Mouse (Mus musculus): ENCODE results near the gene Drd4. TPM values are rescaled to one million over a fixed set of nuclear protein-coding genes. Genes with fewer than 3 reads are reported as not detected.

Gene Drd4
- polyA plus RNA-seq, 2 experiments = not detected

DNA sequence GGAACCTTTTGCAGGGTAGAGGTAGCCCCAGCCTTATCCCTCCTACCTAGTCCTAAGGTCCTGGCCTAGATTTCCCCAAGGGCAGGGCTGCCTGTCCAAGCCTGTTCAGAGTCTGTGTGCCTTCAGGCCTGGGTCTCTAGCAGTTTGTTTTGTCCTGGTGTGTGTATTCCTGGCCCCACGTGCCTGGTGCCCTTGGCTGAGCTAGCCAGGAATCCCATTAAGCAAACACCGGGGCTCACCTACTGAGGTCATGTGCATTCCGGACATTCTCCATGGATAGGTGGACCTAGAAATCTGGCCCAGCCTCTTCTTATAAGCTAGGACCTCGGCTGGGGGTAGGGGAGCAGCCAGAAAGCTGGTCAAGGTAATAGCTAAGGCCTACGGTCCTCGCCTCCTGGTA lies 48.7 kb downstream of the Drd4 start:
- no peak overlapping the region for H3K27ac ChIP-seq
- peak overlapping the region; percentile 16; the same call in 1 of the 2 replicates for H3K4me2 ChIP-seq (ENCODE audit: low read depth)
- H3K36me3 ChIP-seq (replicated peaks; ENCODE audit: control insufficient read depth, insufficient read depth, low read depth) = no peaks in the 10 kb centered on the region
- ATAC-seq (ENCODE audit: insufficient read depth) (peak; percentile 51), DNase-seq (ENCODE audit: low read depth in 3 of 3, low spot score in 3 of 3) (no peak)
- no peaks in the 10 kb centered on the region for H3K27me3 ChIP-seq (ENCODE audit: control insufficient read depth, insufficient read depth, low read length)
- no peak overlapping the region for H3K4me3 ChIP-seq (ENCODE audit: insufficient read depth in 1 of 2, low read depth in 2 of 2, low read length in 2 of 2)
- no peak overlapping the region for H3K9ac ChIP-seq (replicated peaks)
- H3K4me1 ChIP-seq (replicated peaks; ENCODE audit: control insufficient read depth in 2 of 2, insufficient read depth in 2 of 2, low read length in 1 of 2) = peaks cover 8 to 14% of the 10 kb centered on the region in 2 experiments
- TF ChIP-seq CTCF (IDR thresholded peaks at IDR 0.05; ENCODE audit: low read depth) = no peak
- no peak for TF ChIP-seq EP300 (IDR thresholded peaks at IDR 0.05; ENCODE audit: low read depth)
- H3K9me3 ChIP-seq (ENCODE audit: control insufficient read depth, low read length) = no peaks in the 10 kb centered on the region
- WGBS (ENCODE audit: insufficient replicate concordance) = 65% methylated on average over 6 of the region's 6 CpGs

DNA sequence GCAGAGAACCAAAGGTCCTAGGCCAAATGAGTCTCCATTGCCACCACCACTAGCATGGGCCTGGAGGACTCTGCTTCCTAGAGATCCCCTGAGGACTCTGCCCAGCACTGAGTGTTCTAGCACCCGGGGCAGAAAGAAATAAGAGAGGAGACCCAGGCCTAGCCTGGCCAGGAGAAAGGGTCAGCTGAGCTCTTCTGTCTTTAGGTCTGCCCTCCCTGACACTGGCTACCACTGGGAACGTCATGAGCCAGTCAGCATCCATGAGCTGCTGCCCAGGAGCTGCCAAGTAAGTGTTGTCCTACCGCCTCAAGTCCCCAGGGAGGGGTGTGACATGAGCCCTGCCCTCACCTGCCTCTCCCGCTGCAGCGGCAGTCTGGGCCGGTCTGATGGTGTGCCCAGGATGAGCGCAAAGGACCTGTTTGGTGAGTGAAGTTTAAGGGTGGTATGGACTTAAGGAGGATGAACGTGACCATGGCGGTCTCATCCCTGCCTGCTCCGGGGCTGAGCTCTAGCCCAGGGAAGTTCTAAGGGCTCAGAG lies 50.0 kb downstream of the Drd4 start:
- no peak for TF ChIP-seq CTCF (IDR thresholded peaks at IDR 0.05; ENCODE audit: low read depth)
- no peak for TF ChIP-seq EP300 (IDR thresholded peaks at IDR 0.05; ENCODE audit: low read depth)
- Histone ChIP-seq H3K4me1 (replicated peaks; ENCODE audit: control insufficient read depth in 2 of 2, insufficient read depth in 2 of 2, low read length in 1 of 2) (peaks cover 8 to 14% of the 10 kb centered on the region in 2 experiments), H3K27me3 (ENCODE audit: control insufficient read depth, insufficient read depth, low read length) (no peaks in the 10 kb centered on the region), H3K36me3 (replicated peaks; ENCODE audit: control insufficient read depth, insufficient read depth, low read depth) (no peaks in the 10 kb centered on the region), H3K9ac (replicated peaks) (no peak overlapping the region), H3K27ac (no peak overlapping the region), H3K4me2 (ENCODE audit: low read depth) (no peak overlapping the region), H3K4me3 (ENCODE audit: insufficient read depth in 1 of 2, low read depth in 2 of 2, low read length in 2 of 2) (no peak overlapping the region), H3K9me3 (ENCODE audit: control insufficient read depth, low read length) (no peaks in the 10 kb centered on the region)
- ATAC-seq (ENCODE audit: insufficient read depth) = no peak
- 68% methylated on average over 10 of the region's 10 CpGs for WGBS (ENCODE audit: insufficient replicate concordance)
- no peak for DNase-seq (ENCODE audit: low read depth in 3 of 3, low spot score in 3 of 3)

DNA sequence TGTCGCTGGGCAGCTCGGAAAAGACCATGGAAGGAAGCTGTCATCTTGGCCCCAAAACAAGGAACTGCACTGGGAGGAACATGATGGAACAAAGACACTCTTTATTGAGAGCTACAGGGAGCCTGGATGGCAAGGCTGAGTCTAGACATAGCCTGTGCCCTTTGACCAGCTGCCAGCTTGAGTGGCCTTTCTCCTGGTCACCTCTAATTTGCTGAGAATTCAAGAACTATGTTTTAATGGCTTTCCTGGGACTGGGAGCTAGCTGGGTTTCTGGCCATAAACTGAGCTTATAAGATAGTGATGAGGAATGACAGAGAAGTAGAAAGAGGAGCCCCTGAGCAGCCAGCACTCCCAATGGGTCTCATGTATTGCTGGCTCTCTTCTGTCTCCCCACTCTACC lies 51.4 kb downstream of the Drd4 start:
- no peak for TF ChIP-seq CTCF (IDR thresholded peaks at IDR 0.05; ENCODE audit: low read depth)
- no peak for TF ChIP-seq EP300 (IDR thresholded peaks at IDR 0.05; ENCODE audit: low read depth)
- no peak overlapping the region for H3K9ac ChIP-seq (replicated peaks)
- H3K27me3 ChIP-seq (ENCODE audit: control insufficient read depth, insufficient read depth, low read length) = no peaks in the 10 kb centered on the region
- DNase-seq (ENCODE audit: low read depth in 3 of 3, low spot score in 3 of 3) (no peak), ATAC-seq (ENCODE audit: insufficient read depth) (no peak)
- H3K4me3 ChIP-seq (ENCODE audit: insufficient read depth in 1 of 2, low read depth in 2 of 2, low read length in 2 of 2) = no peak overlapping the region
- H3K4me1 ChIP-seq (replicated peaks; ENCODE audit: control insufficient read depth in 2 of 2, insufficient read depth in 2 of 2, low read length in 1 of 2) = peaks cover 7 to 10% of the 10 kb centered on the region in 2 experiments
- H3K36me3 ChIP-seq (replicated peaks; ENCODE audit: control insufficient read depth, insufficient read depth, low read depth) = no peaks in the 10 kb centered on the region
- no peak overlapping the region for H3K4me2 ChIP-seq (ENCODE audit: low read depth)
- WGBS (ENCODE audit: insufficient replicate concordance) = 59% methylated on average over 2 of the region's 2 CpGs
- H3K9me3 ChIP-seq (ENCODE audit: control insufficient read depth, low read length) = no peaks in the 10 kb centered on the region
- H3K27ac ChIP-seq = no peak overlapping the region

DNA sequence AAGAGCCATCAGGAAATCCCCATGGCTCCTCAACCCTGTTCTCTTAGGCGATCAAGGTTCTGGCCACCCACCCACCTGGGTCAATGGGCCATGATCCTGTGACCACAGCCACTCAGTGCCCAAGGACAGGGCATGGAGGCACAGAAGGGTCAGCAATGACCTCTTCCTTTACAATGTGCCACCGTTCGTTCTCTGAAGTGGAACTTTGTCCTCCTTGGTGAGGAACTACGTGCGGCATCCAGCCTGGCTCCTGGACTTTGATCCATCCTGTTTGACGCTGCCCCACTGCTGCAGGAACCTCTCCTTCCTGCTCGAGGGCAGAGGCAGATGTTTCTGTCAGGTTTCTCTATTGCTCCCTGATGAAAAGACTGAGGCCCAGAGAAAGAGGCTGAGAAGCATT lies 51.9 kb downstream of the Drd4 start:
- Histone ChIP-seq H3K4me1 (replicated peaks; ENCODE audit: control insufficient read depth in 2 of 2, insufficient read depth in 2 of 2, low read length in 1 of 2) (peaks cover 2 to 7% of the 10 kb centered on the region in 2 experiments; a peak in 3 of 4 replicates), H3K4me3 (ENCODE audit: insufficient read depth in 1 of 2, low read depth in 2 of 2, low read length in 2 of 2) (no peak overlapping the region), H3K27me3 (ENCODE audit: control insufficient read depth, insufficient read depth, low read length) (no peaks in the 10 kb centered on the region), H3K27ac (no peak overlapping the region), H3K9me3 (ENCODE audit: control insufficient read depth, low read length) (no peaks in the 10 kb centered on the region), H3K36me3 (replicated peaks; ENCODE audit: control insufficient read depth, insufficient read depth, low read depth) (no peaks in the 10 kb centered on the region), H3K4me2 (ENCODE audit: low read depth) (no peak overlapping the region), H3K9ac (replicated peaks) (no peak overlapping the region)
- WGBS (ENCODE audit: insufficient replicate concordance) = 51% methylated on average over 7 of the region's 7 CpGs
- ATAC-seq (ENCODE audit: insufficient read depth) (no peak), DNase-seq (ENCODE audit: low read depth in 3 of 3, low spot score in 3 of 3) (no peak)
- TF ChIP-seq EP300 (IDR thresholded peaks at IDR 0.05; ENCODE audit: low read depth) (no peak), CTCF (IDR thresholded peaks at IDR 0.05; ENCODE audit: low read depth) (no peak)

DNA sequence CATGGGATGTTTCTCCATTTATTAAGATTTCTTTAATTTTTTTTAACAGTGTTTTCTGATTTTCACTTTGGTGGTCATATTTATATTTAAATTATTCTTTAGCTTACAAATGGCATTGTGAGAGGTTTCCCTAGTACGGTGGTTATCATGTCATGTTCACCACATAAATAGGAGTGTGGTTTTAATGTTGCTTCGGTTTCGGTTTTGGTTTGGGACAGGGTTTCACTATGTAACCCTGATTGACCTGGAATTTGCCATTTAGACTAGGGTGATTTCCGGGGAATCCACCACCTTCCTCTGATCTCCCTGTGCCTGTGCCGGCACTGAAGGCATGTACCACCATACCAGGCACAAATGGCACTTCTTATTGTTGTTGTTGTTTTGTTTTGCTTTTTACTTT lies 53.0 kb downstream of the Drd4 start:
- no peaks in the 10 kb centered on the region for H3K27me3 ChIP-seq (ENCODE audit: control insufficient read depth, insufficient read depth, low read length)
- 65% methylated on average over 5 of the region's 5 CpGs for WGBS (ENCODE audit: insufficient replicate concordance)
- no peaks in the 10 kb centered on the region for H3K36me3 ChIP-seq (replicated peaks; ENCODE audit: control insufficient read depth, insufficient read depth, low read depth)
- H3K4me3 ChIP-seq (ENCODE audit: insufficient read depth in 1 of 2, low read depth in 2 of 2, low read length in 2 of 2) = no peak overlapping the region
- peaks cover 0 to 7% of the 10 kb centered on the region in 2 experiments; a peak in 2 of 4 replicates for H3K4me1 ChIP-seq (replicated peaks; ENCODE audit: control insufficient read depth in 2 of 2, insufficient read depth in 2 of 2, low read length in 1 of 2)
- no peak overlapping the region for H3K27ac ChIP-seq
- no peak overlapping the region for H3K4me2 ChIP-seq (ENCODE audit: low read depth)
- TF ChIP-seq CTCF (IDR thresholded peaks at IDR 0.05; ENCODE audit: low read depth) (no peak), EP300 (IDR thresholded peaks at IDR 0.05; ENCODE audit: low read depth) (no peak)
- no peaks in the 10 kb centered on the region for H3K9me3 ChIP-seq (ENCODE audit: control insufficient read depth, low read length)
- ATAC-seq (ENCODE audit: insufficient read depth) = no peak
- DNase-seq (ENCODE audit: low read depth in 3 of 3, low spot score in 3 of 3) = no peak
- H3K9ac ChIP-seq (replicated peaks) = no peak overlapping the region

Other genes with a start within 250 kb of the Drd4 start
- 0.64 and 0.84 TPM in 2 replicates for gene B4galnt4, start 230.9 kb upstream of the Drd4 start, polyA plus RNA-seq (2012; rRNA removed)
- 0.39 and 0.68 TPM in 2 replicates for gene B4galnt4, start 230.9 kb upstream of the Drd4 start, polyA plus RNA-seq (2014; fragmentation: Nextera tagmentation; extraction: Ambion mirVana)
- 0.33 and 0.51 TPM in 2 replicates for gene Pkp3, start 213.8 kb upstream of the Drd4 start, polyA plus RNA-seq (2012; rRNA removed)
- gene Pkp3, start 213.8 kb upstream of the Drd4 start, polyA plus RNA-seq (2014; fragmentation: Nextera tagmentation; extraction: Ambion mirVana) = 0.36 and 0.80 TPM in 2 replicates
- 9.8 and 10.8 TPM in 2 replicates for gene Sigirr, start 191.4 kb upstream of the Drd4 start, polyA plus RNA-seq (2012; rRNA removed)
- 16.0 and 18.4 TPM in 2 replicates for gene Sigirr, start 191.4 kb upstream of the Drd4 start, polyA plus RNA-seq (2014; fragmentation: Nextera tagmentation; extraction: Ambion mirVana)
- 0.30 and 0.53 TPM in 2 replicates for gene Ano9, start 174.2 kb upstream of the Drd4 start, polyA plus RNA-seq (2012; rRNA removed)
- 0.24 and 0.27 TPM in 2 replicates for gene Ano9, start 174.2 kb upstream of the Drd4 start, polyA plus RNA-seq (2014; fragmentation: Nextera tagmentation; extraction: Ambion mirVana)
- 72.2 and 72.8 TPM in 2 replicates for gene Ptdss2, start 169.6 kb upstream of the Drd4 start, polyA plus RNA-seq (2012; rRNA removed)
- 111 and 130 TPM in 2 replicates for gene Ptdss2, start 169.6 kb upstream of the Drd4 start, polyA plus RNA-seq (2014; fragmentation: Nextera tagmentation; extraction: Ambion mirVana)
- 26.5 and 29.1 TPM in 2 replicates for gene Rnh1, start 119.1 kb upstream of the Drd4 start, polyA plus RNA-seq (2012; rRNA removed)
- gene Rnh1, start 119.1 kb upstream of the Drd4 start, polyA plus RNA-seq (2014; fragmentation: Nextera tagmentation; extraction: Ambion mirVana) = 54.6 and 59.7 TPM in 2 replicates
- gene Hras, start 98.0 kb upstream of the Drd4 start, polyA plus RNA-seq (2012; rRNA removed) = 50.8 and 66.8 TPM in 2 replicates
- 84.4 and 102 TPM in 2 replicates for gene Hras, start 98.0 kb upstream of the Drd4 start, polyA plus RNA-seq (2014; fragmentation: Nextera tagmentation; extraction: Ambion mirVana)
- gene Lrrc56, start 97.8 kb upstream of the Drd4 start, polyA plus RNA-seq (2012; rRNA removed) = 15.3 and 20.3 TPM in 2 replicates
- 10.4 and 10.9 TPM in 2 replicates for gene Lrrc56, start 97.8 kb upstream of the Drd4 start, polyA plus RNA-seq (2014; fragmentation: Nextera tagmentation; extraction: Ambion mirVana)
- 2.0 and 2.3 TPM in 2 replicates for gene Lmntd2, start 77.9 kb upstream of the Drd4 start, polyA plus RNA-seq (2012; rRNA removed)
- gene Lmntd2, start 77.9 kb upstream of the Drd4 start, polyA plus RNA-seq (2014; fragmentation: Nextera tagmentation; extraction: Ambion mirVana) = 0.25 and 0.66 TPM in 2 replicates
- 21.6 and 28.3 TPM in 2 replicates for gene Rassf7, start 76.1 kb upstream of the Drd4 start, polyA plus RNA-seq (2012; rRNA removed)
- gene Rassf7, start 76.1 kb upstream of the Drd4 start, polyA plus RNA-seq (2014; fragmentation: Nextera tagmentation; extraction: Ambion mirVana) = 16.8 and 22.4 TPM in 2 replicates
- 10.4 and 14.1 TPM in 2 replicates for gene Phrf1, start 63.2 kb upstream of the Drd4 start, polyA plus RNA-seq (2012; rRNA removed)
- gene Phrf1, start 63.2 kb upstream of the Drd4 start, polyA plus RNA-seq (2014; fragmentation: Nextera tagmentation; extraction: Ambion mirVana) = 25.7 and 28.3 TPM in 2 replicates
- gene Irf7, start 25.5 kb upstream of the Drd4 start, polyA plus RNA-seq (2012; rRNA removed) = 4.6 and 5.4 TPM in 2 replicates
- 4.8 and 5.1 TPM in 2 replicates for gene Irf7, start 25.5 kb upstream of the Drd4 start, polyA plus RNA-seq (2014; fragmentation: Nextera tagmentation; extraction: Ambion mirVana)
- gene Cdhr5, start 15.2 kb upstream of the Drd4 start, polyA plus RNA-seq (2012; rRNA removed) = 0.07 and 0.11 TPM in 2 replicates
- 0.24 and 0.27 TPM in 2 replicates for gene Cdhr5, start 15.2 kb upstream of the Drd4 start, polyA plus RNA-seq (2014; fragmentation: Nextera tagmentation; extraction: Ambion mirVana)
- gene Sct, start 12.9 kb upstream of the Drd4 start, polyA plus RNA-seq (2012; rRNA removed) = 0.16 TPM in 1 of 2 replicates, not detected in the other
- 0.22 and 0.30 TPM in 2 replicates for gene Sct, start 12.9 kb upstream of the Drd4 start, polyA plus RNA-seq (2014; fragmentation: Nextera tagmentation; extraction: Ambion mirVana)
- 6.9 and 7.8 TPM in 2 replicates for gene Deaf1, start 35.7 kb downstream of the Drd4 start, polyA plus RNA-seq (2012; rRNA removed)
- gene Deaf1, start 35.7 kb downstream of the Drd4 start, polyA plus RNA-seq (2014; fragmentation: Nextera tagmentation; extraction: Ambion mirVana) = 11.1 and 13.6 TPM in 2 replicates
- 10.7 and 13.6 TPM in 2 replicates for gene Tmem80, start 35.7 kb downstream of the Drd4 start, polyA plus RNA-seq (2012; rRNA removed)
- 11.3 and 13.0 TPM in 2 replicates for gene Tmem80, start 35.7 kb downstream of the Drd4 start, polyA plus RNA-seq (2014; fragmentation: Nextera tagmentation; extraction: Ambion mirVana)
- 7.9 and 8.3 TPM in 2 replicates for gene Eps8l2, start 46.9 kb downstream of the Drd4 start, polyA plus RNA-seq (2012; rRNA removed)
- 6.6 and 7.7 TPM in 2 replicates for gene Eps8l2, start 46.9 kb downstream of the Drd4 start, polyA plus RNA-seq (2014; fragmentation: Nextera tagmentation; extraction: Ambion mirVana)
- gene Taldo1, start 100.2 kb downstream of the Drd4 start, polyA plus RNA-seq (2012; rRNA removed) = 212 and 266 TPM in 2 replicates
- 427 and 428 TPM in 2 replicates for gene Taldo1, start 100.2 kb downstream of the Drd4 start, polyA plus RNA-seq (2014; fragmentation: Nextera tagmentation; extraction: Ambion mirVana)
- 13.8 and 16.9 TPM in 2 replicates for gene Gatd1, start 122.1 kb downstream of the Drd4 start, polyA plus RNA-seq (2012; rRNA removed)
- 8.7 and 10.3 TPM in 2 replicates for gene Gatd1, start 122.1 kb downstream of the Drd4 start, polyA plus RNA-seq (2014; fragmentation: Nextera tagmentation; extraction: Ambion mirVana)
- 0.09 TPM in 1 of 2 replicates, not detected in the other for gene Cend1, start 137.5 kb downstream of the Drd4 start, polyA plus RNA-seq (2012; rRNA removed)
- not detected in 2 replicates for gene Cend1, start 137.5 kb downstream of the Drd4 start, polyA plus RNA-seq (2014; fragmentation: Nextera tagmentation; extraction: Ambion mirVana)
- gene Slc25a22, start 145.9 kb downstream of the Drd4 start, polyA plus RNA-seq (2012; rRNA removed) = 19.6 and 23.8 TPM in 2 replicates
- gene Slc25a22, start 145.9 kb downstream of the Drd4 start, polyA plus RNA-seq (2014; fragmentation: Nextera tagmentation; extraction: Ambion mirVana) = 11.0 and 13.5 TPM in 2 replicates
- 15.5 and 18.7 TPM in 2 replicates for gene Pidd1, start 152.0 kb downstream of the Drd4 start, polyA plus RNA-seq (2012; rRNA removed)
- 6.1 and 9.4 TPM in 2 replicates for gene Pidd1, start 152.0 kb downstream of the Drd4 start, polyA plus RNA-seq (2014; fragmentation: Nextera tagmentation; extraction: Ambion mirVana)
- 328 and 661 TPM in 2 replicates for gene Rplp2, start 155.4 kb downstream of the Drd4 start, polyA plus RNA-seq (2012; rRNA removed)
- gene Rplp2, start 155.4 kb downstream of the Drd4 start, polyA plus RNA-seq (2014; fragmentation: Nextera tagmentation; extraction: Ambion mirVana) = 942 and 950 TPM in 2 replicates
- gene Pnpla2, start 163.2 kb downstream of the Drd4 start, polyA plus RNA-seq (2012; rRNA removed) = 6.7 TPM in 2 replicates
- 9.0 and 9.4 TPM in 2 replicates for gene Pnpla2, start 163.2 kb downstream of the Drd4 start, polyA plus RNA-seq (2014; fragmentation: Nextera tagmentation; extraction: Ambion mirVana)
- gene Cracr2b, start 169.1 kb downstream of the Drd4 start, polyA plus RNA-seq (2012; rRNA removed) = 1.3 and 2.6 TPM in 2 replicates
- 0.89 and 1.9 TPM in 2 replicates for gene Cracr2b, start 169.1 kb downstream of the Drd4 start, polyA plus RNA-seq (2014; fragmentation: Nextera tagmentation; extraction: Ambion mirVana)
- gene Cd151, start 175.4 kb downstream of the Drd4 start, polyA plus RNA-seq (2012; rRNA removed) = 20.0 and 22.0 TPM in 2 replicates
- 12.8 and 13.8 TPM in 2 replicates for gene Cd151, start 175.4 kb downstream of the Drd4 start, polyA plus RNA-seq (2014; fragmentation: Nextera tagmentation; extraction: Ambion mirVana)
- 10.9 and 24.6 TPM in 2 replicates for gene Polr2l, start 183.1 kb downstream of the Drd4 start, polyA plus RNA-seq (2012; rRNA removed)
- 52.4 and 54.7 TPM in 2 replicates for gene Polr2l, start 183.1 kb downstream of the Drd4 start, polyA plus RNA-seq (2014; fragmentation: Nextera tagmentation; extraction: Ambion mirVana)
- gene Tspan4, start 183.2 kb downstream of the Drd4 start, polyA plus RNA-seq (2012; rRNA removed) = 32.1 and 37.4 TPM in 2 replicates
- gene Tspan4, start 183.2 kb downstream of the Drd4 start, polyA plus RNA-seq (2014; fragmentation: Nextera tagmentation; extraction: Ambion mirVana) = 42.1 and 43.0 TPM in 2 replicates
- 6.3 and 12.1 TPM in 2 replicates for gene Chid1, start 247.9 kb downstream of the Drd4 start, polyA plus RNA-seq (2012; rRNA removed)
- 23.0 and 24.2 TPM in 2 replicates for gene Chid1, start 247.9 kb downstream of the Drd4 start, polyA plus RNA-seq (2014; fragmentation: Nextera tagmentation; extraction: Ambion mirVana)

All from liver, embryonic 14.5 days (tissue).